Mouse (Mus musculus) left cerebral cortex, adult 11 months (tissue): Measurements from ENCODE around the gene Aspscr1.
"Not testable (repeated sequence)": the region's sequence is repeated elsewhere in the genome, so short reads cannot be mapped to it uniquely, and the experiment has no call there.

ENCODE experiments used
- DNase-seq: peaks from one replicate; pipeline ENCODE4 v3.0.0; 2022; ENCODE audit warnings: low spot score

Gene Aspscr1

DNA sequence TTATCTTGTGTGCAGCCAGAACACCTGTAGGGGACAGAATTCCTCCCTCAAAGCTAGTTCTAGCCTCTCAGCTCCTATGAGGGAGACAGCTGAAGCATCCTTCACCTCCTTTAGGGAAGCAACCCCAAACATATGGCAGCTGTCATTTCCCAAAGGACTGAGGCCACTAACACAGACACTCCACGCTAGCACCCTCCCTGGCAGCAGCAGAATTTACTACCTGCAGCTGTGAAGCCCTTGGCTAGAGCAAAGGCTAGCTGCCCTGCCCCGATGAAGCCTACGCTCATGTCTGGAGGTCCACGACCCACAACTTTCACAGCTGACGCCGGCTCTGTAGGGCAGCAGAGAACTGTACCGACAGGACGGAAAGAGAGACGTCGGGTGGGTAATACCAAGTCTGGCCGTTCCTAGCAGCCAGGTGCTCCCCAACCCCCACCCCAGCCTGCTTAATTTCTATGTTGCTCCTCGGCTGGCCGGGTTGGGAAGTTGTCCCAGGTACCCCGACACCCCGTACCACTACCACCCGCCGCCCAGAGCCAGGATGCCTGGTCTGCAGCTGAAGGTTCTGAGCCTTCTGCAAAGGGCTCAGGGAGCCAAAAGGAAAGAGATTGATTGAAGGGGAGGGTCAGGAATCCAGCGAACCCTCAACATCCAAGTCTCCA, 29.7 kb upstream of the Aspscr1 start:
- no peak for DNase-seq

DNA sequence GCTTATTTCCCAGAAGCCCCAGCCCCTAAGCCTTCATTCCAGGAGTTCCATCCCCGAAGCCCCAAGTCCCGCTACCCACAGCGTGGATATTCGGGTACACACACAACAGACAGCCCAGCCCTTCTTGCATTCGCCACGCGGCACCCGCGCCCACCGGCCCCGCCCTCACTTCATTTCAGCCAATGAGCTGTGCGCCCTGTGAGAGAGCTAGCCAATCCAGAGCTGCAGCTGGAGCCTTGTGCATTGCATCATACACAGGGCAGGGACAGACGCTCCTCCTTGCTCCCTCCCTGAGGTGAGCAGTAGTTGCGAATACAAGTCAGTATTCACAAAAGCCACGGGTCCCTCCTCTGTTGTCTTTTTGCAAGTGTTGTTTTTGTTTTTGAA, 29.2 kb upstream of the Aspscr1 start, which contains the start of gene Pycr1:
TSS of gene Pycr1 (minus strand) at position 169 of the 387 bp plus-strand sequence.
- peak; percentile 87 for DNase-seq

DNA sequence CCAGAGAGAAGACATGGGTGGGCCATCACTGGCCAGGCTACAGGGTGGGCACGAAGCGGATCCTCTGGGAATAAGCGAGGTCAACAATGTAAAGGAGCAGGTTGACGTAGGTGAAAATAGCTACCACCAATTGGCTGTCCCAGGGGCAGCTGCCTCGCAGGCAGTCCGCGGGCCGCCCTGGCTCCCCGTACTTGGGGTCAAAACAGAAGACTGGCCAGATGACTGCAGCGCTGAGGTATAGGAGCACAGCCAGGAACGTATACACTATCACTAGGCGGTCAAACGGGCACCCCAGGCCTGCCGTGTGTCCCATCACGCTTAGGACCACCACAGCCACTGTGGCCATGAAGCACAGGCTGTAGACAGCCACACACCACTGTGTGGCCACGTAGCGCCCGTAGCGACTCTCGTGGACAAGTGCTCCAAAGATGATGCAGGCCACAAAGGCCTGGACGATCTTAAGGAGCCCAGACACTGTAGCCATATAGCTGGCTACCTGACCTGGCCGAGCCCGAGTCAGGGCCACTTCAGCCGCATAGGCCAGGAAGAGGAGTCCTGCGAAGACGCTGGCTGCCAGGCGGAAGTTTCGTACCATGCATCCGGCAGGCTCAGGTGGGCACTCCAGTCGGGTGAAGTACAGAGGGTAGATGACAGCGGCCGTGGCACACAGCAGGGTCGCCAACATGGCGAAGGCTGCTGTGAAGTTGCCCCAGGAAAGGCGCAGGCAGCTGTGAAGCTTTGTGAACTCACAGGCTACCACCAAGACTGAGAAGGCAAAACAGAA, 25.5 kb upstream of the Aspscr1 start:
- no peak for DNase-seq

DNA sequence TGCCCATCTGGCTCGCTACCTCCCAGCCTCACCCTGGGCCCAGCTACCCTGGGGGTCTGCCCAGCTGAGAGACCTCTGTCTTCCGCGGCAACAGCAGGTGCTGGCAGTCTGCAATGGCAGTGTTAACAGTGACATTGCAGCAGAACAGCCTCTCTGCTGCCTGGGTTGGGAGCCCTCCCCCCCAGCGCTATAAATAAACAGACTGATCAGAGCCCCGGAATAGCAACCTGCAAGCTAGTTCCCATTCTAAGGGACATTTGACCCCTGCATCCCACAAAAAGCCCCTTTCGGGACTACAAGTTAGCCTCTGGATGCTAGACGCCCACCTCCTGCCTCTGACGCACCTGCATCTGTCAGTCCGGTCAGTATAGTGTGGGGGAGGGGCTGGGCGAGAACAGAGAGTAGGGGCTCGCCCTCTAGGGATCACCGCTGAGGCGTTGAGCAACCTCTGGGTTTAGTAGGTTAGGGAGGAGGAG, 24.7 kb upstream of the Aspscr1 start, which contains the start of gene Myadml2:
TSS of gene Myadml2 (minus strand) at position 158 of the 476 bp plus-strand sequence.
- no peak for DNase-seq

DNA sequence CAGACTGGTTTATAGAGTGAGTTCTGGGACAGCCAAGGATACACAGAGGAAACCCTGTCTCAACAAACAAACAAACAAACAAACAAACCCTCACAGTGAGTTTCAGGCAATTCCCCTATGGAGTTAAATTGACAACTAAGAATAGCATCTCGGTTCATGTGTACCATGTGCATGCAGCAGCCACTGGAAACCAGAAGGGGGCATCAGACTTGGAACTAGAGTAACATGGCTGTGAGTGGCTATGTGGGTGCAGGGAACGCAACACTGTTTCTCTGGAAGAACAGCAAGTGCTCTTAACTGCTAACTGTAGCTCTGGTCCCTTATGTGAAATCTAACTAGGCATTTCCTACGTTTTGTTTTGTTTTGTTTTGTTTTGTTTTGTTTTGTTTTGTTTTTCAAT, 20.9 kb upstream of the Aspscr1 start:
- no peak for DNase-seq

DNA sequence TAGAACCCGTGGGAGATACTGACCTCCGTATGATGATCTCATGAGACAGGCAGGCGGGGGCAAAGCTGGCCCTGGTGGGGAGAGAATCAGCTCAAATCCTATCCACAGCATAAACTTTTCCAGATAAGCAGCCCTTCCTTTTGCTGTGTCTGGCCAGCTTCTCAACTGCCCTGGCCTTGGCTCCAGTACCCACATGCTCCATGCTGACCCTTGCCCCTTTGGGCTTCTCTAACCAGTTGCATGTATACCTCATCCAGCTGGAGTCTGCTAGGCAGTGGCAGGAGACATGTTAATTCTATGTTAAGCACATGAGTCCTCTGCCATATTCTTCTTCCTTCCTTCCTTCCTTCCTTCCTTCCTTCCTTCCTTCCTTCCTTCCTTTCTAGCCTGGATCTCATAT, 18.0 kb upstream of the Aspscr1 start:
- no peak for DNase-seq

DNA sequence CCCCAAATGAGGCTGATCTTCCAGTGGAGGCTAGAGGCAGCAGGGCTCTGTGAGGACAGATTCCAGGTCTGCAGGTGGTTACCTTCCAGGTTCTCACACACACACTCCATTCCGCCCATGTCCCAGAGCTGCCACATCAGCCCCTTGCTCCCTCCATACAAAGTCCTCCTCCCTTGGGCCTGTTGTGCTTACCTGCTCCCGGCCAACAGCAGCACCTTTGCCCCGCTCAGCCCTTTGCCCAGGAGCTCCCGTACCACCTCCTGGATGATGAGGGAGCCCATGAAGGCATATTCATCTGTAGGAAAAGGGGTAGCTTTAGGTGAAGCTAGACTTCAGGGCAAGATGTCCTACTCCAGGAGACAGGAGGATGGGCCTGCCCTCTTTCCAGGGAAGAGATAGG, 15.5 kb upstream of the Aspscr1 start:
- DNase-seq: no peak

DNA sequence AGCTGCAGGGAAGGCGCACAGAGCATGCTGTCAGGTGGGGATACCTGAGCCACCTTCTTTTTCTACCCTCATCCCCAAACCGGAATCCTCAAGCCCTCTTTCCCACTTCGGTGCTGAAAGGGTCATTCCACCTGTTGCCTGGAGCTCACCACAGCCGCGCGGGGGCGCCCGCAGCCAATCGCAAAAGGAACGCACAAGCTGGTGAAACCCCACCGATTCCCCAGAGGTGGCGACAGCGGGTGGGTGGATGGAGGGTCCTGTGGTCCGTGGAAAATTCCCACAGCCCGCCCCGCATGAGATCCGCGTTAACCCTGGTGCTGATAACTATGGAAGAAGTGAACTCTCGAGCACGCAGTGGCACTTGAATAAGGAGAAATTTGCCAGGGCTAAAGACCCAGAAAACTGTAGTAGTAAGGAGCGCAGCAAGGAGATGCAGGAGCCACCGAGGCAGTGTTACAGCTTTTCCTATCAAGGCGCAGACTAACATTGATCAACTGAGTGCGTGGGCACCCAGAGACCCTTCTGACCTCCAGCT, 13.8 kb upstream of the Aspscr1 start:
- peak; percentile 47 for DNase-seq

DNA sequence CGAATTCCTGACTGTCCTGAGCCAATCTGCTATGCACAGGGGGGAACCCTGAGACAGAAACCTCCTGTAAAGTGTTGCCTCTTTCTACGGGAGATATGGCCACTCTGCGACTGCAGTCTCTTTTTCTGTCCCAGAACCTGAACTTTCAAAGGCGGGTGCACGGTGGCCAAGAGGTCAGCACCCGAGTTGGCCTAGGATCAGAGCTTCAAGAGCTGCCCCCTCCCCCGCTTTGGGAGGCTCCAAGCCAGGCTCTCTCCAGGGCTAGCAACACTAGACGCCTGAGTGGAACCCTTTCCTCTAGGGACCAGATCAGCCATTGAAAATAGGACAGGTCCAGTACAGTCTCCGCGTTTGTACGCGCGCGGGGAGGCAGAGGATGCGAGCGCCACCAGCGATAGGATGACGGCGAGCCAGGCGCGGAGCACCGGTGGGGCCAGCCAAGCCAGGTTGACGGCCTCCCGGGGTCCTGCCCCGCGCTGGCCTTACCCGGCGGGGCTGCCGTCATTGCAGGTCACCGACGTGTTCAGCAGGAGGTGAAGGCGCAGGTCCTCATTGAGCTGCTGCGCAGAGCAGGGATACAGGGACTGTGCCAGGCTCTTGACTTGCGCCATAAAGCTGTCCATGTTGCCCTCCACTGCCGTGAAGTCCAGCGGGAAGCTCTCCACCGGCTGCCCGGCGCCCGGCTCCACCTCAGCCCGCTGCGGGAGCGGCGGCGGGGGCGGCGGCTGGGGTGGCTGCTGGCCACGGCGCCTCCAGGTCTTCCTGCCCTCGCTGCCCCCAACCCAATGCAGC, 13.1 kb upstream of the Aspscr1 start:
- no peak for DNase-seq

DNA sequence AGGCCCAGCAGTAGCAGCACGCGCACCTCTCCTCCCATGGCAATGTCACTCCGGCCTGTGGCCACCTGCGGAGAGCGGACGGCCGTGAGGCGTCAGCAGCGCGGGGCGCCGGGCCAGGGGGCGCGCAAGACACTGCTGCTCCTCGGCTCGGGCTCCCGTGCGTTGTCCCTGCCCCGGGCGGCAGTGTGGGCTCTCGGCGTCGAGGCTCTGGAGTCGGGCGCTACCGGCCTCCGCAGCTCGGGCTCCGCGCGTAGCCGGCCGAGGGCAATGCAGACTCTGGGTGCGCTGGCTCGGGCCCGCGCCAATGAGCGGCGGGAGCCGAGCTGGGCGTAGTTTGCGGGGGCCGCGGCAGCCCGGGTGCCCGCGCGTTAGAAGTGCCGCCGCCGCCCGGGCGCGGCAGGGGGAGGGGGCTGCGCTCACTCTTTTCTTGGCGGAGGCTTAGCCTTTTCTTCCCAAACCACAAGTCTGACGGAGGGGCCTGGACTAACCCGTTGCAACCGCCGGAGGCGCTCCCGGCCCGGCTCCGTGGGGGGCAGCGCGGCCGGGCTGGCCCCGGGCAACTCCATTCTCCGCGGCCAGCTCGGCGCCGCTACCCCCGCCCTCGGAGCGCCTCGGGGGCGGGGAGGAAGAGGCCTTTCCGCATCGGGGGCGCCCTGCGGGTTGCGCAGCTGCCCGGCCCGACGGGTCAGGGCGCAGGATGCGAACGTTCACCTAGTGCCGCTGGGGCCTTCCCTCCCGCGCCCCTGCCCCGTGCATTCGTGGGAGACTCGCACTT, 12.3 kb upstream of the Aspscr1 start:
- DNase-seq: no peak

DNA sequence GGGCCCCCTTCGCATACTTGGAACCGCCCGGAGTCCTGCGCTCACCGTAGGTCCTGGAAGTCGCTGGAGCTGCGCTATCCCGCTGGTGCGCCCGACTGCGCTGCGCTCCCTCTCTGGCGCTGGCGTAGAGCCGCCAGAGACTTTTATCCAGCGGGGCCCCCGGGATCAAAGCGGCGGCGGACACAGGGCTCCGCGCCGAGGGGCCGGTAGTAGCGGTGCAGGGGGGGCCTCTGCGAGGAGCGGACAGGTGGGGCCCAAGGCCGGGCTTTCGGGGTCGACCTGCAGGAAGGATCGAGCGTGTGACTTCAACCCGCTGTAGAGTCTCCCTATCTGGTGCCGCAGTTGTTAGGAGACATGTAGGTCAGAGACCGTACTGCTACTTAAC, 11.7 kb upstream of the Aspscr1 start, which contains the start of gene Notum:
TSS of gene Notum (minus strand) at position 100 of the 385 bp plus-strand sequence.
- no peak for DNase-seq

DNA sequence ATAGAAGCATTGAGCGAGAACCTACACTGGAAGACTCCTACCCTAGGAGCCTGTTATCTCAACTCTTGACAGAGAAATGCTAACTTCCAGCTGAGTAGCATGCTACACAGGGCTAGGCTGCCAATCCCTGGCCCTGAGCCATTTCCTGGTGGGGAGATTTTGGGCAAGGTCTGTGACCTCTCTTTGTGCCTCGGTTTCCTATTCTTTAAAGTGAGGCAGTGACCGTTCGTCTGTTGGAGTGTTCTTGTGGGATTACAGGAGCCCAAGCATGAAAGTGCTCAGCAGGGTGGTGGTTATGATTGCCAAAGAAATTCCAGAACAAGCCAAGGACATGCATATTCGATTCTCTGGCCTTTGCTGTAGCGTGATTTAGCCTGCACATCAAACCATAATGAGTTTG, 10.0 kb upstream of the Aspscr1 start:
- DNase-seq: no peak

DNA sequence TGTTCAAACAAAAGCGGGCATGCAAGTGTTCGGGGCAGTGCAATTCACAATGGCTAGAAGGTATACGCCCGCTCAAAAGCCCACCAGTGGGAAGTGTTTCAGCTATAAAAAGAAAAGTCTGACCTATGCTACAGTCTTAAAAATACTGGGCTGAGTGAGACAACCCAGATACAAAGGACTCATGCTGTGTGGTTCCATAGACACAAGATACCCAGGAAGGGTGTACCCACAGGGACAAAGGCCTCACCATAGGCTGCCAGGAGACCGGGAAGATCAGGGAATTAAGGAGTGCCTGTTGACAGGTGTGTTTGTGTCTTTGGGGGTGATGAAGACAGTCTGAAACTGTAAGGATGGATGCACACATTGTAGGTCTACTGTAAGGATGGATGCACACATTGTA, 9.1 kb upstream of the Aspscr1 start:
- no peak for DNase-seq

DNA sequence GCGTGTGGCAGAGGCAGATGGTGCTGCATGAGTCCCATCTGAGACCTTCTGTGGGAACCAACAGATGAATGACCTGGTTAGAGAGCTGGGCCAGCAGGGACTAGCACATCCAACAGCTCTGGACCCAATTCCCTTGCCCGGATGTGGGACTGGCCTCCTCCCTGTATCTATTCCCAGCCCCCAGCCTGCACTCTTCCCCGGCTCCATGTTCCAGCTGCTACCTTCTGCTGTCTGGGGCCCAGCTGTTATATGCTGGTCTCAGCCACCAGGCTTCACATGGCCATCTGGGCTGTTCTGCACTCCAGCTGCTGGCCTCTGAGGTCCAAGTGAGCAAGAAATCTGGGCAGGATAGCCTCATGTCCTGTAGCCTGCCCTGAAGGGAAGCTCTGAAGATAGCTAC, 7.4 kb upstream of the Aspscr1 start:
- DNase-seq: no peak

DNA sequence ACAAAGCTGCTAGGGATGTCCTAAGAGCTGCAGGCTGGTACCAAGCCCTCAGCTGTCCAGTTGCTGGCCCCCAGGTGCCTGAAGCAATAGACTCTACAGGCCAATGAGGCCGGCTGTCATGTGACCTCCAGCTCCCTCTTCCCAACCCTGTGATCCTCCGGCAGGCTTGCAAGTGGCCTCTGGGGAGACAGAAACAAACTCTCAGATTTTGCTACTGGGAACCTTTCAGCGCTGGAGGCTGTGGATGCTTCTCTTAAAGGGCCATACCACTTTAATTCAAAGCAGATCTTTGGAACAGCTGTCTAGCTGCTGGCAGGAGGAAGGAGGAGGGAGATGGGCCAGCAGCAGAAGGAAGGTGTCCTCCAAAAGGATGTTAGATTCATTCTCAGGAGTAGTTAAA, 6.2 kb upstream of the Aspscr1 start:
- no peak for DNase-seq

DNA sequence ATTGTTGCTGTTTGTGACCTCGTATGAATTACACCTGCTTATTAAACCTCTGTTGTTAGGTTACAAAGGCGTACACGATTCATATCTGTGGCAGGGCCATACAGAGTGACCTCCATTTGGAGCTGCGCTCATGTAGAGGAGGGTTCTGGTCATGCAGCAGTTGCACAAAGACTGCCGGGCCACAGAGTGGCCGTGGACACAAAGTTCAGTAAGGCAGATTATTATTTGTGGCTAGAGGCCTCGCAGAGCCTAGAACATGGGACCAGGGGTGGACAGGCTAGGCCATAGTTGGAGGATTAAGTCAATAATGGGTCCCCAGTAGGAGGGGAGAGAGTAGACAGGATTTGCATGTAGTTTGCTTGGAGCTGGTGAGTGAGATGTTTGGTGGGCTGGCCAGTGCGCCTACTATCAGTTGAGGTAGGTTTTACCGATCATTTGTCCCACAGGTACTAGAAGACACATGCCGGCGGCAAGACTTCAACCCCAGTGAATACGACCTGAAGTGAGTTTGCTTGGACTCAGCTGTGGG, 885 bp downstream of the Aspscr1 start:
- DNase-seq: no peak

DNA sequence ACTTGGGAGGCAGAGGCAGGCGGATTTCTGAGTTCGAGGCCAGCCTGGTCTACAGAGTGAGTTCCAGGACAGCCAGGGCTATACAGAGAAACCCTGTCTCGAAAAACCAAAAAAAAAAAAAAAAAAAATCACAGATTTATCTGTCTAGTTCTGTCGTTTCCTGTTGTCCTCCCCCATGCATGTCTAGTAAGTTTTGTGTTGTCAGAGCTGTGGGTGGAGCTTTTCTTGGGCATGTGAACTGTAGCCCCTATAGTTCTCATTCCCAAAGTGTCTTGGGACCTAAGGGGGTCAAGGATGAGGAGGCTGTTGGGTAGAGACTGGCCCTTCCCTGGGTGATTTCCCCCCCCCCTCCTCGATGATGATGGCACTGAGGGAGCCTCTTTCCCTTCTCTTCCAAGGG, 3.1 kb downstream of the Aspscr1 start:
- DNase-seq: not testable (repeated sequence)

DNA sequence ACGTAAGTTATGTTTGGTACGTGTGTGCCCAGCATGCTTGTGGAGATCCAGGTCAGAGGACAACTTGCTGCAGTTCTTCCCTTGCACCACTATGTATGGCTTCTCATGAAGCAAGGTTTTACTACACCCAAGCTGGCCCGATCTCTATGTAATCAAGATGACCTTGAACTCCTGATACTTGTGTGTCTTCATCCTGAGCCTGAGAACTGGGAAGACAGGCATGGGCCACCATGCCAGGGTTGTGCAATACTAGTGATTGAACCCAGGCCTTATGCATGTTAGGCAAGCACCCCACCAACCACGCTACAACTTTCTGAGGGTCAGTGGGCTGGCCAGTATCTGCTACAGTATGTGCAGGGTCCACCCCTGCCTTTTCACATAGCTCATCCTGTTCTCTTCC, 4.2 kb downstream of the Aspscr1 start:
- no peak for DNase-seq

DNA sequence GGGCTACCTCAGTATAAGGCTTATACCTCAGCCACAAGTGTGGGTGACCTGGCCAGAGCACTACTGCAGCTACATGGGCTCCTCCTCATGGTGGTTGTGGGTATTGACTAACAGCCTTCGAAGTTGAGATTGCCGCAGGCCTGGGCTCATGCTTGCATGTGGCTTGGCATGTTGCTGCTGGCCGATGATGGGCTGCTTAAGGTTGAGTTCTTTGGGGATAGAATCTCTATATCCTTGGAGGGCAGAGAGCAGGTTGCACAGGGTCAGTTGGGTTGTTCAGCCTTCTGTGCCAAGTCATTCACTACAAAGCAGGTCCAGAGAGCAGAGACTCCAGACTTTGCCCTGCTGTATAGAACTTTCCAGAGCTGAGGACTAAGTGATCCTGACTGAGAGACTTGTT, 7.1 kb downstream of the Aspscr1 start:
- DNase-seq: no peak

DNA sequence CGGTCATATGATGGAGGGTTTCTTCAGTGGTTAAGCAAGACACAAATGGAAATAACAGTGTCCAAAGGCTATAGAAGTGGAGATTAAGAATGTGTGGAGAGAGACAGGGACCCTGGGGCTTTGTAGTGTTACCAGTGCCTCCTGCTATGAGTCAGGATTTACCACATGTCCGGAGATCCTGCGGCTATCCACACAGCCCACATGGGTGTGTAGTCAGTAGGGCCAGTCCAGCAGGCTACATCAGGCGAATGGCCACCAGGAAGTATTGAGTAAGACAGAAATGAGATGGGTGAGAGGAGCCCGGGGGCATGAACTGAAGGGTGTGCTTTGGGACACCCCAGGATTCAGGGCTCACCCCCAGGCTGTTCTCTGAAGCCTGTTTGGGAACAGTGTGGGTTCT, 9.9 kb downstream of the Aspscr1 start:
- no peak for DNase-seq

DNA sequence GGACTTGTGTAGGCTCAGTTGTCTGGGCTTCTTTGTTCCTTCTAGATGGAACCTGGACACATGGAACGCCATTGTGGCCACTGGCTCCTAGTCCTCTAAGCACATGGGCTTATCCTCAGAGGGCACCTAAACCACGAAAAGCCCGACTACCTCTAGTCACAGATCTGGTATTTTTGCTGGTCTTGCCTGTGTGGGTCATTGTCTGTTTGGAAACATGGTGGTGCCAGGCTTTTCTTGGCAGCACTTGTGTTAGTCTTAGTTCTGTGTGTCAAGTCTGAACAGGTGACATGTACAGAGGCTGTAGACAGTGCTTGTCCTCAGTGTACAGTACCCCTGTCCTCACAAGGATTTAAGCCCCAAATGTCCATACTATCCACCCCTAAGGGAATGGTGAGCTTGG, 10.8 kb downstream of the Aspscr1 start:
- DNase-seq: no peak
